Mouse (Mus musculus) lung, postnatal 36 days (tissue): ENCODE measurements around the gene Cdc27.

Experiments used
- DNase-seq: peaks from one replicate; pipeline ENCODE4 v3.0.0; 2022; ENCODE audit warnings: mixed read lengths

Gene Cdc27

DNA sequence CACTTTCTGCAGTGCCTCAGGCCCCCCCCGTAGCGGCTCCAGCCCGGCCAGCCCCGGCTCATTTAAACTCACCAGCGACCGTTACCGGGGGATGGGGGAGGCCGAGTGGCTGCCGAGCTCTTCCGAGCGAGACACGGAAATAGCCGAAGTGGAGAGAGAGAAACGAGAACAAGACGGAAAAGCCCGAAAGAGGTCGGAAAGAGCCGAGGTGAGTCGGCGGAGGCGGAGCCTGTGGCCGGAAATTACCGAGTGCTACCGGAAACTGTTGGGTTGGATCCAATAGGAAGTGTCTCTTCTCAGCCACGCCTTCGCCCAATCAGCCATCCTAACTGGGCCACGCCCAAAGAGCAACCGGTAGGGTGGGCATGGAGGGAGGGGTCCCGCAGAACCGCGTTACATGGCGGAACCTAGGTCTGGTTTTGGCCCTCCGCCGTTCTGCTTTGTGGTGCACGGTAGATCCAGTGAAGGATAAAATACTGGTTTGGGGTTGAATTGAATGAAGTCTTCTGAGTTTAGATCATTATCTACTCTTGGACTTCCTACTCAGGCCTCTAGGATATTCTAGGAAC, at the start of gene Cdc27, which contains the start of gene Myl4:
TSS of gene Cdc27 (minus strand) at position 215 of the 569 bp plus-strand sequence.
TSS of gene Myl4 (plus strand) at position 258 of the 569 bp plus-strand sequence.
- peak; percentile 99 for DNase-seq

- DNase-seq: no peak
Observed at GRCm38 (mm10) chr11:104599265-104599945, 49.0 kb upstream of the Cdc27 start.

DNA sequence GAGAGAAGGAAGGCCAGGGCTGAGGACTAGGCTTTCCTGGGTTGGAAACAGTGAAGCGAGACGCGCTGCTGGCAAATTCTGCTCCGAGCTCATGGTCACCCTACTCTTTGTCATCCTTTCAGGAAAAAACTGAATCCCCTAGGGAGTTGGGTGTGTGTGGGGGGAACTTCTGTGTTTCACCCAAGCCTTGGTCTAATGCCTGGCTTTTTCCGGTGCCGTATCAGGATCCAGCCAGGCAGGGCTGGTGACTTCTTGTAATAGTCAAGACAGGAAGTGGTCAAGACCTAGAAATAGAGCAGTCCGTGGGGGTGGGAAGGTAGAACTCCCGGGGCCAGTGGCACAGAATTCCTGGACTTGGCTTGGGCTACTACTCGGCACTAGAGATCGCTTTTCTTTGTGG, 45.9 kb upstream of the Cdc27 start:
- no peak for DNase-seq

GRCm38 (mm10) chr11:104592066-104592835, 41.8 kb upstream of the Cdc27 start:
- peak; percentile 69 for DNase-seq

- peak; percentile 94 for DNase-seq
Observed at GRCm38 (mm10) chr11:104590148-104590547, 39.7 kb upstream of the Cdc27 start.

- DNase-seq: no peak
Observed at GRCm38 (mm10) chr11:104589570-104589969, 39.1 kb upstream of the Cdc27 start.

GRCm38 (mm10) chr11:104588513-104588912, 38.1 kb upstream of the Cdc27 start:
- no peak for DNase-seq

- DNase-seq: no peak
Observed at GRCm38 (mm10) chr11:104587904-104588303, 37.5 kb upstream of the Cdc27 start.

DNA sequence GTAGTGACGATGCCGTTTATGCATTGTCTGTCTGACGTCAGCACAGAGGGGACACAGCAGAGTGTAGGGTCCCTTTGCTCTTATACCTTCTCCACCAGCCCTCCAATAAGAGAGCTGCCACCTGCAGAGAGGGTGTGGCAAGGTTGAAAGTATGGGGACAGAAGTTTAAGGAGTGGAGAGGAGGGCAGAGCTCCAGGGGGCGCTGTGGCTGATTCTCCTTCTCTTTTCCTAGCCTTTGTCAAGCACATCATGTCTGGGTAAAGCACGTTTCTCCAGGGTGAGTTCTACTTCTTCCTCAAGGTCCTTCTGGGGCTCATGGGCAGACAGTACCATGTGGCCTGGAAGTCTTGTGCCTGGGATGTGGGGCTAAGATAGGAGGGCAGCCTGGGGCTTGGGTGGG, 35.1 kb upstream of the Cdc27 start:
- no peak for DNase-seq

GRCm38 (mm10) chr11:104582630-104583364, 32.4 kb upstream of the Cdc27 start:
- DNase-seq: no peak

GRCm38 (mm10) chr11:104582308-104582606, 31.8 kb upstream of the Cdc27 start:
- no peak for DNase-seq

DNA sequence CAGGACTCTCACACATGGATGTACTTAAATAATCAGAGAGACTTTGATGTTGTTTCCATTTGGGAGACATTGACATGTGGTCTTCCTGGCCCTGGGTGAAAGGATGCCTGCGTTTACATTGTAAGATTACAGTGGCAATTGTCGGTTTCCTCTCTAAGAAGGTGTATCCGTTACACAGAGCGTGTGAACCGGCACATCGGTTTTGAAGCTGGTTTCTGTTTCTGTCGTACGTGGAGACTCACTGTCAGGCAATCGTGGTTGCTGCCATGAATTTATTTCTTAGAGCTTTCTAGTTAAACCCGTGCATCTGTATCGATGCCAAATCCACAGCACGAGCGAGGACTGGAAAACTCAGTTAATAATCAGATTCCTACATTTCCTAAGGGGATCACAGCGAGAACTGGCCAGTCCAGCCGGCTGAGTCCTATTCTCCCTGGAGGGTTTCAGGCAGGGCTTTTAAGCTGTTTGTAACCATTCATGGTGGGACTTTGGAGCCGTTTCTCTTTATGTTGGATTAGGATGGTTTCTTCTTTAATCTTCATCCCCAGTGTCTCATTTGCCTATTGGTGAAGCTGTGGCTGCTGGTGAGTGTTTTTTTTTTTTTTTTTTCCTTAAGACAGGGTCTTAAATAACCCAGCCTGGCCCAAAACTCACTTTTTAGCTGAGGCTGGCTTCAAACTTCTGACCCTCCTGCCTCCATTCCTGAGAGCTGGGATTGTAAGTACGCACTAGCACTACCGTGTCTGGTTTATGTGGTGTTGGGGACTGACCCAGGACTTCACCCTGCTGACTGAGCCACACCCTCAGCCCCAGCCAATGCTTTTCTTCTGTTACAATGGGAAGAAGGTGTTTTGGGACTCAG, 31.3 kb upstream of the Cdc27 start:
- peak; percentile 68 for DNase-seq

DNA sequence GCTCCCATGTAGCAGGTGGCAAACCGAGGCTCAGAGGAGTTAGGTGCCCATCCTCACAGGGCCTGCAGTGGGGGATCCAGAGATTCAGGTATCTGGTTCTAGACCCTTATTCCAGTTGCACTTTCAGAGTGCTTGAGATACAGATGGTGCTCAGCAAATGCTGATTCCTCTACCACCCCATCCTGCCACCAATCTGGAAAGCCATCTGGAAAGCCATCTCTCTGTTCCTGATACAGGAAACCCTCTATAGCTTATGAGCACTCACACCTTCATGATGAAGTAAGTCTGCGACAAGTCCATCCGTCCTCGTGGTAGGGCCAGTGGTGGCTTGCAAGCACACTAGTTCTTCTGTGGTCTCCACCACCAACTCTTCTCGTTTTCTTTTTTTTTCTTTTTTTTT, 30.2 kb upstream of the Cdc27 start:
- DNase-seq: no peak

- DNase-seq: peak; percentile 26
Observed at GRCm38 (mm10) chr11:104580091-104580490, 29.7 kb upstream of the Cdc27 start.

GRCm38 (mm10) chr11:104579575-104579974, 29.2 kb upstream of the Cdc27 start:
- no peak for DNase-seq

DNA sequence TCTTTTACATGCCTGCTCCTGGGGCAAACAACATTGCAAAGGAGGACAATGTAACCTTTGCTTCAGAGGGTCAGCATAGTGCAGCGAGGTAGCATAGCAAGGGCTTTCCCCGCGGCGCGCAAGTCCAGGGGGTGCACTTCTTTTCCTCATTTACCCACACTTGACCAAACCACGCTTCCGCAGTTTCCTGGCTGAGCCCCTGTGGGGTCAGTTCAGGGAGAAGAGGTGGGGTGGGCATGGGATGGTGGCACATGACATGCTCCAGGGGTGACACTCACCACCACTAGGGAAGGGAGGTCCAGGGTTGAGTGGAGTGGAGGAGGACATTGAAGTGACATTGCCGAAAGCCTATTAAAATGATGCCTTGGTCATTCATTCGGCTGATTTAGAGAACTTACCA, 28.7 kb upstream of the Cdc27 start:
- DNase-seq: no peak

GRCm38 (mm10) chr11:104578074-104578473, 27.7 kb upstream of the Cdc27 start:
- DNase-seq: no peak

GRCm38 (mm10) chr11:104576772-104577612, 26.6 kb upstream of the Cdc27 start:
- DNase-seq: no peak

DNA sequence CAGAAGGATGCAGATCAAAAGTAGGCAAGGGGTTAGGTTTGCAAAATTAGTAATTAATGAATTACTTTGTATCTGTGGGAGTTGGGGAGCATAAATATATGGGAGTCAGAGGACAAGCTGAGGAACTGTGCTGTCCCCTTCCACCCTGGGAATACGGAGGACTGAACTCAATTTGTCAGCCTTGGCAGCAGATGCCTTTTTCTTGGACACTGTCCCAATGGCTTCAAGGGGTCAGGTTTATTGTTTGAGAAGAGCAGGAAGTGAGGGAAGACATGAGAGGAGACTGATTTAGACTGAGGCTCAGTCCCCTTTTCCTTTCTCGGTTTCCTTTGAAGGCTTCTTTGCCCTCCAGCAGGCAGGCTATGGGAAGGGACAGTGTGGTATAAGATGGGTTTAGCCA, 22.1 kb upstream of the Cdc27 start:
- no peak for DNase-seq

GRCm38 (mm10) chr11:104572091-104572490, 21.7 kb upstream of the Cdc27 start:
- DNase-seq: no peak

GRCm38 (mm10) chr11:104571373-104571772, 21.0 kb upstream of the Cdc27 start:
- DNase-seq: peak; percentile 46
